ENCODE assay signal across 20 mouse cellular contexts in genomic region chr2:5034801-5035200, GRCm38 (mm10). TPM values are rescaled to one million over a fixed set of nuclear protein-coding genes. Genes with fewer than 3 reads are reported as not detected.
DNase-seq lines count a peak whose midpoint lies in the region; ATAC-seq and TF ChIP-seq lines count a peak whose summit lies in the region.
"Had no signal": no experiment of that assay in that cellular context is flagged by ENCODE, and none has a peak within 500 bp of the region (broad histone marks: within the 10 kb centered on the region; RNA-seq: fewer than 3 reads in every experiment).

No protein-coding gene starts in this region.

- peaks cover 31% of the 10 kb centered on the region for H3K4me1 ChIP-seq in liver, embryonic 13.5 days (replicated peaks)
- H3K4me1 ChIP-seq in liver, embryonic 12.5 days = peaks cover 25% of the 10 kb centered on the region
- H3K4me1 ChIP-seq: embryonic facial prominence, embryonic 10.5 days; embryonic facial prominence, embryonic 12.5 days had no signal

- H3K9ac ChIP-seq in liver, embryonic 13.5 days = no peak overlapping the region
- H3K9ac ChIP-seq in liver, embryonic 12.5 days = no peak overlapping the region
- H3K9ac ChIP-seq: embryonic facial prominence, embryonic 12.5 days; forebrain, embryonic 13.5 days; forebrain, embryonic 15.5 days; forebrain, postnatal 0 days had no signal

- H3K4me3 ChIP-seq in gastrocnemius, adult 2 months = no peak overlapping the region
- no peak overlapping the region for H3K4me3 ChIP-seq in liver, embryonic 13.5 days (replicated peaks)
- no peak overlapping the region for H3K4me3 ChIP-seq in liver, embryonic 12.5 days
- H3K4me3 ChIP-seq: embryonic facial prominence, embryonic 10.5 days; embryonic facial prominence, embryonic 12.5 days; forebrain, embryonic 13.5 days; forebrain, embryonic 15.5 days had no signal

- WGBS in liver, embryonic 13.5 days (ENCODE audit: insufficient replicate concordance) = 67% methylated on average over 8 of the region's 8 CpGs
- WGBS in liver, embryonic 12.5 days (ENCODE audit: insufficient replicate concordance) = 73% methylated on average over 8 of the region's 8 CpGs

- TF ChIP-seq CTCF in gastrocnemius, adult 2 months (IDR thresholded peaks at IDR 0.05) = no peak

- no peaks in the 10 kb centered on the region for H3K27me3 ChIP-seq in liver, embryonic 13.5 days
- H3K27me3 ChIP-seq in liver, embryonic 12.5 days (replicated peaks) = no peaks in the 10 kb centered on the region
- H3K27me3 ChIP-seq: embryonic facial prominence, embryonic 12.5 days; forebrain, embryonic 13.5 days; forebrain, embryonic 15.5 days had no signal

- peaks cover 65% of the 10 kb centered on the region for H3K36me3 ChIP-seq in liver, embryonic 13.5 days
- H3K36me3 ChIP-seq in liver, embryonic 12.5 days = peaks cover 72% of the 10 kb centered on the region
- H3K36me3 ChIP-seq: embryonic facial prominence, embryonic 10.5 days; embryonic facial prominence, embryonic 12.5 days; forebrain, embryonic 15.5 days had no signal

- no peak overlapping the region for H3K4me2 ChIP-seq in liver, embryonic 13.5 days
- H3K4me2 ChIP-seq in liver, embryonic 12.5 days = no peak overlapping the region
- H3K4me2 ChIP-seq: embryonic facial prominence, embryonic 12.5 days; forebrain, embryonic 13.5 days; forebrain, embryonic 15.5 days had no signal

- no peak for DNase-seq in gastrocnemius, adult 2 months
- no peak for DNase-seq in gastrocnemius, adult 18-20 months (ENCODE audit: low spot score)
- no peak for DNase-seq in liver, embryonic 13.5 days
- DNase-seq in A20 (ENCODE audit: low read depth, low spot score) = peak; percentile 82
- DNase-seq: adrenal gland, adult 2 months; adrenal gland, postnatal 10 days; adrenal gland, postnatal 25 days; cerebellum, adult 11 months; cerebellum, adult 18-20 months; cerebellum, adult 8-10 months; cerebellum, adult 9-11 months; cerebellum, postnatal 25 days; forebrain, postnatal 0 days had no signal

- intact Hi-C loops in gastrocnemius, adult 2 months (cut with DNase I) = no loop called here

- ATAC-seq in liver, embryonic 13.5 days (ENCODE audit: low read depth) = no peak
- no peak for ATAC-seq in liver, embryonic 12.5 days
- ATAC-seq: forebrain, embryonic 13.5 days; forebrain, embryonic 15.5 days; forebrain, postnatal 0 days had no signal

- H3K27ac ChIP-seq in gastrocnemius, adult 2 months = 0 out of 2 replicates have a peak overlapping the region, but pooled peaks have one; percentile 83
- H3K27ac ChIP-seq in liver, embryonic 13.5 days = peak overlapping the region; percentile 14; the same call in 1 of the 2 replicates
- no peak overlapping the region for H3K27ac ChIP-seq in liver, embryonic 12.5 days
- H3K27ac ChIP-seq: embryonic facial prominence, embryonic 10.5 days; embryonic facial prominence, embryonic 12.5 days; forebrain, embryonic 13.5 days; forebrain, embryonic 15.5 days had no signal

- H3K9me3 ChIP-seq in liver, embryonic 13.5 days (replicated peaks) = no peaks in the 10 kb centered on the region
- H3K9me3 ChIP-seq in liver, embryonic 12.5 days (replicated peaks) = no peaks in the 10 kb centered on the region
- H3K9me3 ChIP-seq: embryonic facial prominence, embryonic 10.5 days; embryonic facial prominence, embryonic 12.5 days; forebrain, embryonic 13.5 days; forebrain, embryonic 15.5 days had no signal

RNA-seq across cellular contexts. Expression of gene Mcm10, which starts 22.2 kb away (rescaled TPM):
- total RNA-seq in gastrocnemius, adult 2 months (2021) = under 1 TPM in 1 of 2 experiments, not detected in 1; 0.08 TPM
- total RNA-seq in gastrocnemius, adult 18-20 months (2021) = under 1 TPM in 1 of 2 experiments, not detected in 1; 0.05 TPM
- 39.3 and 47.0 TPM in 2 replicates for polyA plus RNA-seq in liver, embryonic 13.5 days (2015; fragmentation: Nextera tagmentation; extraction: Ambion mirVana)
- polyA plus RNA-seq in liver, embryonic 12.5 days (2016; fragmentation: Nextera tagmentation; extraction: Ambion mirVana) = 57.7 and 59.0 TPM in 2 replicates

RNA-seq across cellular contexts. Expression of gene Optn, which starts 29.1 kb away (rescaled TPM):
- 10 to 100 TPM; 80.2 to 99.2 TPM for total RNA-seq in gastrocnemius, adult 2 months (2021)
- 10 to 100 TPM; 81.4 to 99.0 TPM for total RNA-seq in gastrocnemius, adult 18-20 months (2021)
- polyA plus RNA-seq in liver, embryonic 13.5 days (2015; fragmentation: Nextera tagmentation; extraction: Ambion mirVana) = 15.2 and 18.4 TPM in 2 replicates
- 18.5 and 18.7 TPM in 2 replicates for polyA plus RNA-seq in liver, embryonic 12.5 days (2016; fragmentation: Nextera tagmentation; extraction: Ambion mirVana)

RNA-seq across cellular contexts. Expression of gene Ucma, which starts 58.9 kb away (rescaled TPM):
- total RNA-seq in gastrocnemius, adult 2 months (2021) = not detected
- total RNA-seq in gastrocnemius, adult 18-20 months (2021) = under 1 TPM in 1 of 2 experiments, not detected in 1; 0.40 TPM
- polyA plus RNA-seq in liver, embryonic 13.5 days (2015; fragmentation: Nextera tagmentation; extraction: Ambion mirVana) = not detected in 2 replicates
- not detected in 2 replicates for polyA plus RNA-seq in liver, embryonic 12.5 days (2016; fragmentation: Nextera tagmentation; extraction: Ambion mirVana)
- total RNA-seq: adrenal gland, adult 2 months; adrenal gland, postnatal 10 days; adrenal gland, postnatal 25 days; adrenal gland, postnatal 4 days; forebrain, postnatal 0 days; MEL had no signal
- polyA plus RNA-seq: adrenal gland, adult 2 months; embryonic facial prominence, embryonic 12.5 days; forebrain, embryonic 15.5 days had no signal
